Mouse (Mus musculus) lung, postnatal 4 days (tissue): ENCODE measurements around the gene Agbl4.

Experiments used
- DNase-seq, 2 experiments: peaks; one replicate each; pipeline ENCODE4 v3.0.0; 2021

Gene Agbl4

DNA sequence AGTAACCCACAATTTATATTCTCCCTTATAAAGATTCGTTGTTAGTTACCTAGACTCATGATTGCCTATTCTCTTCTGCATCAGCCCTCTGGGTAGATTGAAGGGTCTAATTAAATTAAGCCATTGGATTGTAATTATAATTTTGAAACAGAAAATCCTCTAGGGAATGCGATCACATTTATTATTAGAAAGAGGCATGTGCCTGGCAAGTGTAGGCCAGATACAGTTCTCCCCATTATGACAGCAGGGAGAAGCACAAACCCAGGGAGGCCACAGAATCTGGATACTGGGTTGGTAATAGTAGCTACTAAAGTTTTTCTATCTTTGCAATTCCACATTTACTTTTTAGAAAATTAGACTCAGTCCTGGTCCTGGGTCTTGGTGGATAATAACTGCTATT is 887.2 kb downstream of the Agbl4 start:
- no peak for DNase-seq

- DNase-seq = no peak
Observed at GRCm38 (mm10) chr4:111294528-111295241, 897.2 kb downstream of the Agbl4 start.

- DNase-seq = no peak
Observed at GRCm38 (mm10) chr4:111306518-111306917, 909.1 kb downstream of the Agbl4 start.

DNA sequence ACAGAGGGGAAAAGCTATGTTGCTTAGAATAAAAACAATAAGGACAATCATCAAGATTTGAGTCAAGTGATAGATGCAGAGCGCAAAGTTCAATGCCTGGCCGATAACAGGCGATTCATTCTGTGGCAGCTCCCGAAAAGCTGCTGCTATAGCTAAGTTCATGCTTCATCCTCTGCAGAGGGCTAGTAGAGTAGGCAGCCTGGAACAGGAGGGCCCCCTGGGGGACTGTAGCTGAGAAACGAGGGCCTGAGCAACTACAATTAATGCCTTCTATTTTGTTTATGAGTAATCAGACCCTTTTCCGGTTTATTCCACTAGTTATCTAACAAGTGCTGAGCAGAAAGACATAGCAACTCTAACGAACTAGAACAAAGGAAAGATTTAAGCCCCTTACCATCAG is 909.7 kb downstream of the Agbl4 start:
- no peak for DNase-seq

GRCm38 (mm10) chr4:111307633-111308032 is 910.2 kb downstream of the Agbl4 start:
- DNase-seq = no peak

GRCm38 (mm10) chr4:111308572-111309288 is 911.3 kb downstream of the Agbl4 start:
- no peak for DNase-seq

DNA sequence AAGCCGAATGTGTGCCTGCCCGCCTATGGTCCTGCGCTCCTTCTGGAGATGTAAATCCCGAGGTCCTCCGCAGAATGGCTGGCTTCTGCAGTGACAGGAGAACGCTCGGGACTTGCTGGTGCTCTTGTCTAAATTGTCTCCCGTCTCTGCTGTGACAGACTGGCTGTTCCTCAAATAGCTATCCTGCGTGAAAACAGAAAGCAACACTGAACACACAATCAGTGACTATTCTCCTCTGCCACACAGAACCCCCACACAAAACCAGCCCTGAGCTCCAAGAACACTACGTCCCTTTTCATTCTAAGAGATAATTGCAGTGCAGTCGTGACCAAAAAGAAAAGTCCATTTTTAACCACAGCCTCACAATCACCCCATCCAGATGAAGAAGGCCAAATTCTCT is 929.6 kb downstream of the Agbl4 start:
- no peak for DNase-seq

DNA sequence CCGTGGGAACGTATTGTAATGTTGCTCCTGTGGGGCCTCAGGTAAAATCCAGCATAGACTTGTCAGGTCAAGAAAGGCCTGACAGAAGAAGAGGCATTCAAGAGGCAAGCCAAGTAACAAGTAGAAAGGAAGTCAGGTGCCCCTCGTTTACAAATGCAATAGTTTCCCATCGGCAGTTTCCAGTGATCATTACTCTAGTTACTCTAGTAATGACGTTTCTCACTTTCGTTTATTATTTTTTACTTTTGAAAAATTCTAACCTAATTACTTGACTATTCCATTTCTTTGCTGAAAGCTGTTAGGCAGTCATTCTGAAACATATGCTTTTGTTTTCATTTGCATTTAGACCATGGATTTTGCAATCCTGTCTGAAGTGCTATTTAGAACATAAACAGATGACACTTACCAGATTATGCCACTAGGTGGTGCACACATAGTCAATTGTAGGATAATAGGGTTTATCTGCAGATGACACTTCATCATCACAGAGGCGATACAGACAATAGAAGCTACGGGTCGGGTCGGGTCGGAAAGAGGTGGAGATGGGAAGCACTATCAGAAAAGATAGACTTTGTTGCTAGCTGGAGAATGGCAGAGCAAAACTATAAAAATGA is 930.4 kb downstream of the Agbl4 start:
- DNase-seq = no peak

GRCm38 (mm10) chr4:111329501-111329900 is 932.0 kb downstream of the Agbl4 start:
- DNase-seq = no peak

GRCm38 (mm10) chr4:111332864-111333263 is 935.4 kb downstream of the Agbl4 start:
- no peak for DNase-seq

GRCm38 (mm10) chr4:111349965-111350364 is 952.5 kb downstream of the Agbl4 start:
- DNase-seq = no peak

DNA sequence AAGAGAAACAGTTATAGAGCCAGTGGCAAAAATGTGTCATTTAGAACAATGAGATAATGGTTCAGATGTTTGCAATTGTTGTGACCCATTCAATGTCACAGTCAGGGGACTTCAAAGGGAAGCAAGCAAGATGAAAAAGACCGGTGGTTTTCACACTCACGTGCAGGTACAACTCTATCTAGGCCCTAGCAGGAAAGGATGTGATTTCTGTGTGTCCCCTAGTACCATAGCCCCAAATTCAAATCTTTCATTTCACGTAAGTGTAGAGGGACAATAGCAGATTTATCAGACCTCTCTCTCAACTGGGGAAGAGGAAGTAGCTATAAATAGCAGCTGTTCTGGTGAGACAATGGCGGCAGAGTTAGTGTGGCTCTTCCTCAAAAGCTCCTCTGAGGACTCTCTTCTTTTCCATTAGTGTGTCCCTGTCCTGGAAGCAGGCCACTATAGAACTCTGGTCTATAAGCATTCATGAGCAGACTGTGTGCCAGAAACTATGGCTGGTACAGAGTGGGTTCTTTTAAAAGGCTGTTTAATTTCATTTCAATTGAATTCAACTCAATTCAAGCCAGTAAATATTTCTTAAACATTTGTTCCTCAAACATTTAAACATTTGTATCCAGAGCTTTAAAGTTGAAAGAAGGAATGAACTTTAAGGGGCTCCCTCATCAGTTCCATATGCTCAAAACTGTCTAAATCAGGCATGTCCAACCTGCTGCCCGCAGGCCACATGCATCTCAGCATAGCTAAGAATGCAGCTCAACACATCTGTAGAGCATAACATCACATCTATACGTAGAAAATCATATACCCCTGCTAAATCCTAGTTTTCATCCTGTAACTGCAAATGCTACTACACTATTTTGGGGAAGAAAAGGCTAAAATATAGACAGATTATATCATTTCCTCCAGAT is 953.4 kb downstream of the Agbl4 start:
- DNase-seq = no peak

GRCm38 (mm10) chr4:111356584-111357115 is 959.2 kb downstream of the Agbl4 start:
- DNase-seq = no peak

DNA sequence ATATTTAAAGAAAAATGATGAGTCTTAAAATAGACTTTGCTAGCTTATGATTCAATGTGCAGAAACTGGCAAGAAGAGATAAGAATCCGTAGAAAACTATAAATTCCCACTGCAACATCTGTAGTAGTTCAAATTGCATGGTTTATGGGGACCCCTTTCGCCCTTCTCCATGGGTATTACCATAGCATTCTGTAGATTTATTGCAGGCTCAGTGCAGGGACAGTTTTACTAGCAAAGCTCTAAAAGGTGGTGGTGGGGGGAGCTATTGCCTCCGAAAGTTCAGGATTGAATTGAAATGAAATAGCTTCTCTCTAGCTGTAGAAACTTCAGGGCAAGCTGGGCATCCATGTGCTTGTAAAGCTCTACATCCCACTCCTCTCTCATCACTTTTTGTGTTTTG is 959.7 kb downstream of the Agbl4 start:
- no peak for DNase-seq

GRCm38 (mm10) chr4:111364199-111364598 is 966.7 kb downstream of the Agbl4 start:
- no peak for DNase-seq

DNA sequence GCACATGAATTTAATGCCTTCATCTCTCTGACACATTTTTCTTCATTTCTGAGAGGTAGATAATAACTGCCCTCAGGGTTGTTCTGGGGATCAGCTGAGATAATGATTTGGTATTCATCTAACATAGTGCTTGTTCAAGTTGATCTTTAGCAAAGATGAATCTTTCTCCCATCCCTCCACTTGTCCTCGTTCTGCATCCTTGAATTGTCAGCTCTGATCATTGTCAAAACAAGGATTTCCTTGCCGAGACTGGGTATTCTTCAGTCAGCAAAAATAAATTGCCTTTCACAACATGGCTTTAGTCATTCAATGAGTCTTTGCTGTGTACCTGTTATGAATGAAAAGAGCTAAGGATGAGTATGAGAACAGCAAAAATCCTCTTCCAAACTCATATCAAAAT is 970.3 kb downstream of the Agbl4 start:
- DNase-seq = no peak

DNA sequence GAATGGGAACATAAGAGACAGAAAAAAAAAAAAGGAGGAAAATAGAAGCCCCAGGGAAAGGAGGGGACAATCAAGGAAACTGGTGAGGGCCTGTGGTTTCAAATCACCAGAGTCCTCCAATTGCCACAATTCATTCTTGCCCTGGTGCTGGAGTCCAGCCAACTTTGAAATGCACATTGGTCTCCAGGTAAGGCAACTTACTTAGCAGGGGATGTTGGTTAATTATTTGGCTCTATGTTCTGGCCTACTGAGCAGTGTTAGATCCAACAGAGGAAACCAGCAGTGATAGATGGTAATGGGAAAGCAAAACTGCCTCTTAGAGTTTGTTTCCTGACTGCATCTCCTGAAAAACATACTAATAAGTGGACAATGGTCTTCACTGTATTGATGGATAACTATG is 979.7 kb downstream of the Agbl4 start:
- DNase-seq = no peak

DNA sequence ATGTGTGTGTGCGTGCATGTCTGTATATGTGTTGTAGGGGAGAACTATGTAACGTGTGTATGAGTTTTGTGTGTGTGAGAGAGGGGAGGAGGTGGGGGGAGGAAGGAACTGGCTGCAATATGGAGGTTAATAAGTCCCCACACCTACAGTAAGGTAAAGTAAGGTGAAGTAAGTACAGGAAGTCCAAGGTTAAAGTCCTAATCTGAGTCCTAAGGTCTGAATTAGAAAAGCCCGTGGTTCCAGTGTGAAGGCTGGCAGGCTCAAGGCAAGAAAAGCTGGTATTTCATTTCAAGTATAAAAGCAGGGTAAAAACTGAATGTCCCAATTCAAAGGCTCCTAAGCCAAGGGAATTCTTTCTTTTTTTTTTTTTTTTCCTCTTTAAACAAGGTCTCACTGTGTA is 980.6 kb downstream of the Agbl4 start:
- no peak for DNase-seq

GRCm38 (mm10) chr4:111383101-111383500 is 985.6 kb downstream of the Agbl4 start:
- no peak for DNase-seq

DNA sequence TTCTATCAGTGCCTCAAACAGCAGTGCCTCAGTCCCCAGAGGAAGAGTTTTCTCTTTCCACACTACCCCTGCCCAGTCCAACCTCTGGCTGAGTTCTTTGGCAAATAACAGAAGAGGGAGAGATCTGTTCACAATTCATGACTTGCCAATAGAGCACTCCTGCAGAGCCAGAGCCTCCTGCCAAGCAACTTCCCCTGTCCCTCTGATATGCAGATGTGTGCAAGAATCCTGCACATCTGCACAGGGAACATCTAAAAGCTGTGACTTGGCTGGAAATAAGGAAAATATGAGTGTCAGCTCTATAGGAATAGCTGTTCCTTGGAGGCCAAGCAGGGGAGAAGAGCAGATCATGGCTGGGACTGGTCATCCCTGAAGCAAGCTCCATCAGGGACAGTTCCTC is 993.3 kb downstream of the Agbl4 start:
- no peak for DNase-seq

DNA sequence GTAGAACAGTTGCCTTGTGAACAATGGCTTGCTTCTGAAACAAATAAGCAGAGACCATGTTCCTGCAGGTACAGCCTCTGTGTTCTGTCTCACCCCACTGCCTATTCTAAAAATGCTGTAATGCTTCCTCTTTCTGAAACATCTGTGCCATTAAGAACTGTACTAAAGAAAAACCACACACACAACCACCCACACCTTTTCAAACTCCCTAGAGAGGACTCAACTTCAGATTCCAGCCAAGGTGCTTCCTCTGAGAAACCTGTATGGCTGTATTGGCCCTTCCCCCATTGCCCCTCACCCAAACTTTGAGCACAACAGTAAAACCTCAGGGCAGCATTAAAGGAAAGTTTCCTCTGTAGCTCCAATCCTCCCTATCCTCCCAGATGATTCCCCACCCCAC is 1002.3 kb downstream of the Agbl4 start:
- no peak for DNase-seq

GRCm38 (mm10) chr4:111400676-111401075 is 1003.2 kb downstream of the Agbl4 start:
- DNase-seq = no peak

- DNase-seq = no peak
Observed at GRCm38 (mm10) chr4:111403243-111403642, 1005.8 kb downstream of the Agbl4 start.
